Comparison of ENCODE assay signal across 9 mouse cellular contexts in genomic region chr14:48537795-48538766, GRCm38 (mm10).
A peak's percentile ranks its signal among the peaks of the same experiment; 100 is the strongest.
DNase-seq lines count a peak whose midpoint lies in the region; ATAC-seq lines count a peak whose summit lies in the region.
"Had no signal": no experiment of that assay in that cellular context is flagged by ENCODE, and none has a peak within 500 bp of the region (broad histone marks: within the 10 kb centered on the region; RNA-seq: fewer than 3 reads in every experiment).

No protein-coding gene starts in this region.

- ATAC-seq in neural tube, embryonic 13.5 days (ENCODE audit: low read depth) = 0 out of 2 replicates have a peak, but pooled peaks have one; percentile 19
- peak; percentile 42; the same call in 1 of the 2 replicates for ATAC-seq in midbrain, embryonic 15.5 days (replicated peaks)

- no peak overlapping the region for H3K9ac ChIP-seq in neural tube, embryonic 13.5 days
- H3K9ac ChIP-seq in midbrain, embryonic 15.5 days = no peak overlapping the region
- H3K9ac ChIP-seq: lung, embryonic 14.5 days had no signal

- no peak overlapping the region for H3K4me3 ChIP-seq in neural tube, embryonic 13.5 days
- H3K4me3 ChIP-seq in heart, embryonic 10.5 days = no peak overlapping the region
- H3K4me3 ChIP-seq in midbrain, embryonic 15.5 days = no peak overlapping the region

- H3K4me1 ChIP-seq in neural tube, embryonic 13.5 days (replicated peaks) = peaks cover 14% of the 10 kb centered on the region; the same call in 1 of the 2 replicates
- H3K4me1 ChIP-seq in heart, embryonic 10.5 days = peaks cover 1% of the 10 kb centered on the region; the same call in 1 of the 2 replicates
- peaks cover 10% of the 10 kb centered on the region; the same call in 1 of the 2 replicates for H3K4me1 ChIP-seq in midbrain, embryonic 15.5 days

- no peaks in the 10 kb centered on the region for H3K9me3 ChIP-seq in neural tube, embryonic 13.5 days
- no peaks in the 10 kb centered on the region for H3K9me3 ChIP-seq in heart, embryonic 10.5 days
- no peaks in the 10 kb centered on the region for H3K9me3 ChIP-seq in midbrain, embryonic 15.5 days

- no peaks in the 10 kb centered on the region for H3K36me3 ChIP-seq in neural tube, embryonic 13.5 days
- H3K36me3 ChIP-seq in heart, embryonic 10.5 days = no peaks in the 10 kb centered on the region
- no peaks in the 10 kb centered on the region for H3K36me3 ChIP-seq in midbrain, embryonic 15.5 days (replicated peaks)

- DNase-seq in cerebellum, postnatal 14 days = peak; percentile 49 to 56
- DNase-seq in cerebellum, adult 11 months = no peak
- no peak for DNase-seq in neural tube, embryonic 10.5 days (ENCODE audit: extremely low spot score, low spot score)
- DNase-seq in heart, embryonic 10.5 days (ENCODE audit: low spot score) = peak; percentile 83
- DNase-seq in left cerebral cortex, adult 18-20 months (ENCODE audit: low spot score in 2 of 2) = no peak
- no peak for DNase-seq in ovary, adult 18-20 months (ENCODE audit: low spot score)
- DNase-seq: lung, embryonic 14.5 days had no signal

- H3K4me2 ChIP-seq in neural tube, embryonic 13.5 days = no peak overlapping the region
- no peak overlapping the region for H3K4me2 ChIP-seq in midbrain, embryonic 15.5 days
- H3K4me2 ChIP-seq: lung, embryonic 14.5 days had no signal

- H3K27ac ChIP-seq in neural tube, embryonic 13.5 days (replicated peaks) = no peak overlapping the region
- peak overlapping the region; percentile 70; the same call in 1 of the 2 replicates for H3K27ac ChIP-seq in heart, embryonic 10.5 days
- no peak overlapping the region for H3K27ac ChIP-seq in midbrain, embryonic 15.5 days

- H3K27me3 ChIP-seq in neural tube, embryonic 13.5 days = peaks cover 22% of the 10 kb centered on the region
- H3K27me3 ChIP-seq in heart, embryonic 10.5 days (ENCODE audit: insufficient read depth, poor library complexity, severe bottlenecking) = no peaks in the 10 kb centered on the region
- peaks cover 25% of the 10 kb centered on the region for H3K27me3 ChIP-seq in midbrain, embryonic 15.5 days (replicated peaks)

- 55% methylated on average over 14 of the region's 14 CpGs for WGBS in neural tube, embryonic 13.5 days
- 62% methylated on average over 14 of the region's 14 CpGs for WGBS in heart, embryonic 10.5 days
- 44% methylated on average over 14 of the region's 14 CpGs for WGBS in midbrain, embryonic 15.5 days

Comparison
In these comparisons a context has a peak if more than half of its experiments do, and no peak if none do; other contexts are left out.
1. DNase-seq: peak in cerebellum, postnatal 14 days (2 of 2) and heart, embryonic 10.5 days (single experiment); none in cerebellum, adult 11 months (single experiment), neural tube, embryonic 10.5 days (single experiment), left cerebral cortex, adult 18-20 months (0 of 2) and ovary, adult 18-20 months (single experiment).